Mouse (Mus musculus): ENCODE data around the gene Tspan5. TPM values are rescaled to one million over a fixed set of nuclear protein-coding genes. Genes with fewer than 3 reads are reported as not detected.

The Tspan5 gene
- total RNA-seq, 2 experiments from 2014 or later, result 172 TPM

GRCm38 (mm10) chr3:138917016-138917415, 175.0 kb downstream of the Tspan5 start:
- DNase-seq (ENCODE audit: low spot score in 2 of 2), result no peak

GRCm38 (mm10) chr3:138918241-138918640, 176.2 kb downstream of the Tspan5 start:
- DNase-seq (ENCODE audit: low spot score in 2 of 2), result no peak

- no peak for DNase-seq (ENCODE audit: low spot score in 2 of 2)
Observed at GRCm38 (mm10) chr3:138926161-138926560, 184.2 kb downstream of the Tspan5 start.

GRCm38 (mm10) chr3:138927437-138927836, 185.4 kb downstream of the Tspan5 start:
- no peak for DNase-seq (ENCODE audit: low spot score in 2 of 2)

GRCm38 (mm10) chr3:138936780-138937179, 194.8 kb downstream of the Tspan5 start:
- DNase-seq (ENCODE audit: low spot score in 2 of 2), result no peak

GRCm38 (mm10) chr3:138937241-138937640, 195.2 kb downstream of the Tspan5 start:
- DNase-seq (ENCODE audit: low spot score in 2 of 2), result no peak

- DNase-seq (ENCODE audit: low spot score in 2 of 2), result no peak
Observed at GRCm38 (mm10) chr3:138941604-138942003, 199.6 kb downstream of the Tspan5 start.

GRCm38 (mm10) chr3:138945516-138945915, 203.5 kb downstream of the Tspan5 start:
- DNase-seq (ENCODE audit: low spot score in 2 of 2), result no peak

GRCm38 (mm10) chr3:138949081-138949480, 207.1 kb downstream of the Tspan5 start:
- peak in 1 of 2 experiments; percentile 11 for DNase-seq (ENCODE audit: low spot score in 2 of 2)

GRCm38 (mm10) chr3:138955220-138955619, 213.2 kb downstream of the Tspan5 start:
- DNase-seq (ENCODE audit: low spot score in 2 of 2), result no peak

Other genes starting within 250 kb of the Tspan5 start
- 100 to 1,000 TPM; 151 to 169 TPM for gene Eif4e, start 216.0 kb upstream of the Tspan5 start, total RNA-seq (2021)

Data from layer of hippocampus, postnatal 14 days (tissue).